ENCODE assay signal across 20 mouse cellular contexts in the genomic region with DNA sequence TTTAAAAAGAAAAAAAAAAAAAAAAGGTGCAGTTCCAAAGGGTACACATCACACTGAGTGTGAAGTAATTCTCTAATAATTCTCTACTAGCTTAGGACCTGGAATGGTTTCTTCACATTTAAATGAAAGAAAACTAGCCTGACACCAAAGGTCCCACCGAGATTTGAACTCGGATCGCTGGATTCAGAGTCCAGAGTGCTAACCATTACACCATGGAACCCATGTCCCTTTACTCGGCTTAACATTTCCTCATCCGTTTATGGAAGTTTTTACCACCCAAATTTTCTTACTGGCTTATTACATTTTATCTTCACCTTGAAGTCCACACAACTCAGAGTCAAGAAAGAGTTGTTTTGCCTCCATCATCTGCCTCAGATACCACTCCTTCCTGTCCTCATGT. TPM values are rescaled to one million over a fixed set of nuclear protein-coding genes. Genes with fewer than 3 reads are reported as not detected.
DNase-seq lines count a peak whose midpoint lies in the region; ATAC-seq lines count a peak whose summit lies in the region.
"Had no signal": no experiment of that assay in that cellular context is flagged by ENCODE, and none has a peak within 500 bp of the region (broad histone marks: within the 10 kb centered on the region; RNA-seq: fewer than 3 reads in every experiment).

No protein-coding gene starts in this region.

- DNase-seq in heart, adult 11 months = peak; percentile 17
- DNase-seq in 3T3-L1 (ENCODE audit: low read depth, low spot score) (peak; percentile 72), NIH3T3 (ENCODE audit: low read depth) (peak; percentile 46)
- peak; percentile 43 for DNase-seq in forelimb bud, embryonic 11.5 days (ENCODE audit: low read depth, low spot score)
- no peak for DNase-seq in gastrocnemius, adult 8-10 months (ENCODE audit: low spot score in 2 of 2)
- no peak for DNase-seq in right cerebral cortex, postnatal 10 days (ENCODE audit: low spot score in 2 of 2)
- DNase-seq: cerebellum, adult 9-11 months; heart, adult 2 months; lung, postnatal 10 days; midbrain, embryonic 14.5 days had no signal

- ATAC-seq in heart, embryonic 12.5 days (ENCODE audit: insufficient number of reproducible peaks, low FRiP score) = no peak
- ATAC-seq in inflammation-experienced regulatory T-cells, adult 6 months = no peak
- ATAC-seq: intestine, postnatal 0 days had no signal

- H3K9me3 ChIP-seq in heart, embryonic 12.5 days (replicated peaks) = no peaks in the 10 kb centered on the region

- no peak overlapping the region for H3K9ac ChIP-seq in heart, embryonic 12.5 days

- 2% methylated on average over 5 of the region's 5 CpGs for WGBS in heart, embryonic 12.5 days

- H3K27me3 ChIP-seq in heart, embryonic 12.5 days (replicated peaks) = peaks cover 84% of the 10 kb centered on the region

- H3K4me1 ChIP-seq in heart, embryonic 12.5 days (replicated peaks) = peaks cover 3% of the 10 kb centered on the region; the same call in 1 of the 2 replicates

- no peak overlapping the region for H3K4me3 ChIP-seq in heart, embryonic 12.5 days
- H3K4me3 ChIP-seq: erythroblast, embryonic 14.5 days; heart, adult 2 months had no signal

- H3K36me3 ChIP-seq in heart, embryonic 12.5 days = no peaks in the 10 kb centered on the region

- no peak overlapping the region for H3K27ac ChIP-seq in heart, embryonic 12.5 days (ENCODE audit: poor library complexity, severe bottlenecking)
- H3K27ac ChIP-seq: heart, adult 2 months; stomach, postnatal 0 days had no signal

- H3K4me2 ChIP-seq in heart, embryonic 12.5 days = no peak overlapping the region

RNA-seq across cellular contexts. Expression of a gene that starts 53.2 kb away (rescaled TPM):
- 0.72 and 0.87 TPM in 2 replicates for polyA plus RNA-seq in heart, embryonic 12.5 days (2016; fragmentation: Nextera tagmentation; extraction: Ambion mirVana)
- polyA plus RNA-seq in inflammation-experienced regulatory T-cells, adult 6 months (2017; shearing (Covaris generic)) = not detected
- not detected for total RNA-seq in gastrocnemius, adult 8-10 months (2022)
- total RNA-seq: heart, adult 2 months; hematopoietic stem cell, adult 5-6 weeks; left cerebral cortex, postnatal 36 days; neutrophil, adult 5-6 weeks had no signal
- polyA plus RNA-seq: erythroblast, embryonic 14.5 days; heart, adult 2 months; large intestine, adult 2 months; midbrain, embryonic 14.5 days; small intestine, adult 2 months had no signal

Comparison
In these comparisons a context has a peak if more than half of its experiments do, and no peak if none do; other contexts are left out.
1. DNase-seq: peak in heart, adult 11 months (single experiment), 3T3-L1 (single experiment), NIH3T3 (single experiment) and forelimb bud, embryonic 11.5 days (single experiment); none in gastrocnemius, adult 8-10 months (0 of 2) and right cerebral cortex, postnatal 10 days (0 of 2).